Mouse (Mus musculus) megakaryocyte-erythroid progenitor cell, adult 5-6 weeks (primary cell): Measurements from ENCODE around the gene Emilin2. TPM values are rescaled to one million over a fixed set of nuclear protein-coding genes. Genes with fewer than 3 reads are reported as not detected.

Experiments
- ATAC-seq: replicated peaks from 2 replicates; pipeline ENCODE4 v1.8.0; 2016; ENCODE audit warnings: mild to moderate bottlenecking, inconsistent platforms; ENCODE audit not compliant: severe bottlenecking, poor library complexity, low FRiP score, low TSS enrichment
- total RNA-seq, 2 experiments: library from RNA; stranded (forward) in 1 of 2; stranded (reverse) in 1 of 2; fragments of 200-1000, 215-1000 nt in 1 of 2; fragments of >200 nt in 1 of 2; fragmentation: Nextera tagmentation in 1 of 2; gene quantifications; 2 replicates each; pipeline ENCODE4 v1.2.3; 2014 to 2017

The Emilin2 gene
- total RNA-seq, 2 experiments from 2014 or later, result 52.0 to 63.8 TPM

GRCm38 (mm10) chr17:71306091-71306490 is 5.7 kb downstream of the Emilin2 start:
- no peak for ATAC-seq

DNA sequence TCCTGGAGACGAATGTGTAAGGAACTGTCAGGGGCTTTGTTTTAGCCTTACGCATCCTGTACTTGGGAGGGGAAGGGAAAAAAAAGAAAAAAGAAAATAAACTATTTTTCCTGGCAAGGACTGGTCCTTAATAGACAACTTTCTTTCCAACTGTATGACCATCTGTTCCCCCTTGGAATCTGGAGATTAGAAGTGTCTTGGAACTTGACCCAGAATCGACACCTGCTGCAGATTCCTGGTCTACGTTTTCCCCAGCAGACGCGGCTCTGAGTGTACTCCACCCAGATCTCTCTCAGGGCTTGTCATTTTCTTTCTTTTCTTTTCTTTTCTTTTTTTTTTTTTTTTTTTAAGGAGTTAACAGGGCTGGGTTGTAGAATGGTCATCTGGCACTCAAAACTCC is 8.3 kb downstream of the Emilin2 start:
- no peak for ATAC-seq

DNA sequence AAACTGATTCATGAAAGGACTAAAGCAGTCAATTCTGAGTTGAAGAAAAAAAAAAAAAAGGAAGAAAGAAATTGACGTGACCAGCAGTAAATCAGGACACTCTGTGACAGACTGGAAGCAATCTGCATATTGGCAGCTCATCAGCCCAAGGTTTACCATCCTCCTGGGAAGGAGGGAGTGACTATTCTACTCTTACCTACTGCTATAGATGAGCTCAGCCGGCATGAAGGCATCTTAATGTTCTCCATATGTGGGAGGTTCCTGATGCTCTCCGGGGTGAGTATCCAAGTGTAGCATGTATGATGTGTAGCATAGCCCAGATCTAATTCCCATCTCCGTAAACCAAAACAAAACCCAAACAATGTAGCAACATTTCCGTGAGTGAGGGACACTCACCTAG is 10.4 kb downstream of the Emilin2 start:
- no peak for ATAC-seq

DNA sequence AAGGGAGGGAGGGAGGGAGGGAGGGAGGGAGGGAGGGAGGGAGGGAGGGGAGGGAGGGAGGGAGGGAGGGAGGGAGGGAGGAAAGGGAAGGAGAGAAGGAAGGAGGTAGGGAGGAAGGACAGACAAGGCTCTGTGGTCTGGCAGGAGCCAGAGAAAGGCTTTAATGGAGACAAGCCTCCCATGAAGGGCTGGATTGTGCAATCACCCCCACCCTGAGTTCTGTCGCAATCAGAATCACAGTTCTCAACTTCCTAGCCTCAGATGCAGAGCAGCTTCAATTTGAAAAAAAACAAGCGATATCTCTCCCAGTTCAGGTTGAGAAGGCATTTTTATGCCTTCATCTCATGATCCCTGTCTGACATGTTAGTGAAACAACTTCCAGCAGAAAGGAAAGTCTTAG is 11.4 kb downstream of the Emilin2 start:
- no peak for ATAC-seq

DNA sequence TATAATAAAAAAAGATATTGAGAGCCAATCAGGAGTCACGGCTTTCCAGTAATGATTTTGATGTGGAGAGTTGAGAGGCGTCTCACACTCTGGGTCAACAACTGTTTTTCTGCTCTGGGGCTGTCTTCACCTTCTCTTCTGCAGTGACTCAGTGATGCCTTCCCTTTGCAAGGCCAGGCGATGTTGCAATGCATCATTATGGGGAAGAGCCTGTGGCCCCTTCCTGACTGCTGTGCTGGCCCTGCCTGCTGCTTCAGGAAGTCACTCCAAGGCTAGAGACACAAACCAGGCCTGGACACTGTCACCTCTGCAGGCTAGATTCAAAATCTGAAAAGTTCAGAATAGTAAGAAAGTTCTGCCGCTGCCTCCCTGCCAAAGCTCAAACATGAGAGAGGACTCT is 11.9 kb downstream of the Emilin2 start:
- ATAC-seq, result no peak

DNA sequence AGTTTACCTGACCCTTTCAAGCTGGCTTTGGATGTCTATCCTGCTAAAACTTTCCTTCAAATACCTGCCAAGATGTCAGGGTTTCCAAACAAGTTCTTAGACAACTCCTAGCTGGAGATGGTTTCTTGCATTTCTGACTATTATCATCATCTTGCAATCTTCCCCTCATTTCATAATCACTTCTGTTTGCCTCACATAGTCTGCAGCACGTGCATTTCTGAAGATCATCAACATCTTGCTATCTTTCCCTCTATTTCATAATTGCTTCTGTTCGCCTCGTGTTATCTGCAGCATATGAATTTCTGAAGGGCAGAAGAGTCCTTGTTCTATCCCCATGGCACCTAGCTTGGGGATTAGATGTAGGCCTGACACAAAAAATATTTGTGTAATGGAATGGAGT is 17.2 kb downstream of the Emilin2 start:
- no peak for ATAC-seq

DNA sequence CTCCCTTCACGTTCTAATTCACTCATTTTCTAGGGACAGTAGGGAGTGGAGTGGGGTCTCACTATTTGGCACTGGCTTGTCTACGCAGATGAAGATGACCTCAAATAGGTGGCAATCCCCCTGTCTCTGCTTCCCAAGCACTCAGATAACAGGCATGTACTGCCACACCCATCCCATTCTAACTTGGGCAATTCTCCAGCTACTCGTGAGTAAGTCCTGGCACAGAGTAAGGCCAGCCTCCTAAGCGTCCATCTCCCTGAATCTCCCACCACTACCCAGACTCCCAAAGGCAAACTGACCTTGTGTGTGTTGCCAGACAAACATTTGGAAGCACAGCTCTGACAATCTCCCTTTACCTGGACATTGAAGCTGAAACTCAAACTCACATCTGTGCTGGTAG is 18.9 kb downstream of the Emilin2 start:
- peak; percentile 33 for ATAC-seq

DNA sequence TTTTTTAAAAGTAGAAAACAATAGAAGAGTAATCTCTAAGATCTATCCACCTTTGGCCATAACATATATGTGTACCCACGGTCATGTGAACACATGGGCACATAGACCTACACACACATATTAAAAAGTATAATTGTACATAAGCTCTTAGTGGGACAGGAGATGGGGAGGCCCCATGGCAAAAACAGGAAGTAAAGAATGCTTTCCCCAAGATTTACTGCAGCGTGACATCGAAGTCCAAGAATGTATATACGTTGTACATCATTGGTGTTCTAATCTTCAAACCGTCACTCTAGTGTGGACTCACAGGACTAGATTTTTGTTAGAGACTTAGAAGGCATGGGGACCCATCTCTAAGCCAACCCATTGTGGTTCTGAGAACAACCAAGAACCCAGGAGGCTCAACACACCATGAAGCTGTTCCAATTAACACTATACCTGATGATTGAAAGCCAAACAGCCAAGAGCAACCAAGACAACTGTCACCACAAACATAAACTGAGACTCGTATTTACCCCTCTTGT is 19.8 kb downstream of the Emilin2 start:
- ATAC-seq, result no peak

DNA sequence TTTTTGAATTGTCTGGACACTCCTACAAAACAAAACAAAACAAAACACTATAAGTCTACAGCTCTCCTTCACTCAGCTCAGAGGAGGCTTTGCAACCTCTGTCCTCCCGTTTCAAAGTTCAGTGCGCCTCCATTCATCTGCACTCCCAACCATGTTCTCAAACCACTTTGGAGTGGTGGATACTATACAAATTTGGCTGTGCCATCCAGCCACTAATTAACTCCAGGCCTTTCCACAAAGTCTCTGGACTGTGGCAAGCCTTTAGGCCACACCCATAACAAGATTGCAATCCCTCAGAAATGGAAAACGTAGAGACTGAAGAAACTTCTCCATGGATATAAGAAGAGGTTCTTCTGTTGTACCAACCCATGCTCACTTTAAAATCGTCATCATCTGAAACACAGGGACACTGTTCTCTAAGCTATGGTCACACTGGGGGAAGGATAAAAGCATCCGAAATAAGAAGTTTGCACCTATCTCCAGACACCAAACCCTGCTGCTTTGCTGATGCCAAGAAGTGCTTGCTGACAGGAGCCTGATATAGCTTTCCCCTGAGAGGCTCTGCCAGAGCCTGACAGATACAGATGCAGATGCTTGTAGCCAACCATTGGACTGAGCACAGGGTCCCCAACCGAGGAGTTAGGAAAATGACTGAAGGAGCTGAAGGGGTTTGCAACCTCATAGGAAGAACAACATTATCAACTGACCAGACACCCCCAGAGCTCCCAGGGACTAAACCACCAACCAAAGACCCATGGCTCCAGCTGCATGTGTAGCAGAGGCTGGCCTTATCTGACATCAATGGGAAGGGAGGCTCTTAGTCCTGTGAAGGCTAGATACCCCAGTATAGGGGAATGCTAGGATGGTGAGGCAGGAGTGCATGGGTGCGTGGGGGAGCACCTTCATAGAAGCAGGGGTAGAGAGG is 21.0 kb downstream of the Emilin2 start:
- peak; percentile 69 for ATAC-seq

- peak; percentile 36 for ATAC-seq
Measured at GRCm38 (mm10) chr17:71289572-71290176, 22.1 kb downstream of the Emilin2 start.

- ATAC-seq, result no peak
Measured at GRCm38 (mm10) chr17:71288808-71289548, 22.8 kb downstream of the Emilin2 start.

- ATAC-seq, result no peak
Measured at GRCm38 (mm10) chr17:71288145-71288758, 23.5 kb downstream of the Emilin2 start.

GRCm38 (mm10) chr17:71287586-71287985 is 24.2 kb downstream of the Emilin2 start:
- ATAC-seq, result no peak

DNA sequence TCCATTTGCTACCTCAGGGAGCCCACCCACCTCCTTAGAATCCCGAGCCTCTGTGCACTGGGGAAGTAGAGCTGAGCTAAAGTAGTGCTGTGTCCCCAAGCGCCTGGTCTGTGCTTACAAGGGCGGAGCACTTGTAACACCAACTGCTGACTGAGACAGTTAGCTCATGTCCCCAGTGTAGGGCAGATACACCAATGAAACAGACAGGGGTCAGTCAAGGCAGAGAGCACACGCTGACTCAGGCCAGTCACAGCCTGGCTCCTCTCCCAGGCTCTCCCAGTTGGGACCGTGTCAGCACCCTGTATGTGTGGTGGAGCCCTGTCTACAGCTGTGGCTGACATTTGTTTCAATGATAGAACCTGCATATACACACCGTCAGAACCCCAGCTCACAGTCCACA is 25.8 kb downstream of the Emilin2 start:
- ATAC-seq, result peak; percentile 73

DNA sequence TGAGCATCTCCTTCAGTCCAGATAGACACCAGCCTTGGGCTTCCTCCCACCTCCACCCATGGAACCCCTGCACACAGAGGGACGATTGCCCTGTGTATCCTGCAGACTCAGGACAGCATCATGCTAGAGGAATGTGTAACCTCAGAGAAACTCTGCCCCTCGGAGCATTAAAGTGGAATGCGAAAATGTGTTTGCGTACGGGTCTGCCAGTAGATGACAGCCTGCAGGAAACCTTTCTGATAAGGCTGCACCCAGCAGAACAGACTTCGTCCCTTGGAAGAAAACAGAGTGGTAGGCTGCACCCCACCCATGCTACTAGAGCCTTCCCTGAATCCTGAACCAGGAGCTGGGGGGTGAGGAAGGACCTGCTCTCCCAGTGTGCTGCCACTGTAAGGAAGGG is 26.9 kb downstream of the Emilin2 start:
- ATAC-seq, result peak; percentile 39

GRCm38 (mm10) chr17:71283237-71283636 is 28.5 kb downstream of the Emilin2 start:
- ATAC-seq, result no peak

- no peak for ATAC-seq
Measured at GRCm38 (mm10) chr17:71282716-71283115, 29.1 kb downstream of the Emilin2 start.

GRCm38 (mm10) chr17:71277701-71278491 is 33.9 kb downstream of the Emilin2 start:
- peak; percentile 28; the same call in 1 of the 2 replicates for ATAC-seq

DNA sequence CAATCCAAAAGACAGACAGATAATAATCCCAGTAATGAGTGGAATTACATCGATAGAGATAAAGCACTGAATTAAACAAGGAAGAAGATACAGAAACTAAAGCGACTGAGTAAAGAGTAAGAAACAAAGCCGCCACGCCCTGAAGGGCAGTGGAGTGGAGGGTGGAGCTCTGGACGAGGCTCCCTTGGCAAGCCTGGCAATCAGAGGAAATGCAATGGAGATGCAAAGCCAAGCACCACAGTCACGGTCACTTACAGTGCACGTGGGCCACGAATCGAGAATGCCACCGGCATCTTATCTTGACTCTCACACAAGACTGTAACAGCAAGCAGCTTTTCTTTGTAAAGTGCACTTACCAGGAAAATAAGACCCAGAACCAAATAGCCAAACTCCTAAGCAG is 35.0 kb downstream of the Emilin2 start:
- peak; percentile 90 for ATAC-seq
